Mouse (Mus musculus) small intestine, adult 2 months (tissue): ENCODE data around the gene Kif24. TPM values are rescaled to one million over a fixed set of nuclear protein-coding genes. Genes with fewer than 3 reads are reported as not detected.

Source experiments
- H3K27ac ChIP-seq: fragments of 200-500 bp; 2 replicates; pipeline ENCODE4 v1.5.1; 2012; ENCODE audit warnings: low read depth, low read length, control low read depth, inconsistent platforms; ENCODE audit not compliant: insufficient read depth
- H3K27me3 ChIP-seq: fragments of 200-500 bp; 2 replicates; pipeline ENCODE4 v1.6.1; 2012; ENCODE audit warnings: mild to moderate bottlenecking, moderate library complexity, low read length, inconsistent platforms; ENCODE audit not compliant: control insufficient read depth, insufficient read depth
- H3K36me3 ChIP-seq: fragments of 200-500 bp; 2 replicates; pipeline ENCODE4 v1.6.1; 2012; ENCODE audit warnings: mild to moderate bottlenecking, low read length, control low read depth, inconsistent platforms; ENCODE audit not compliant: control insufficient read depth, insufficient read depth
- H3K4me1 ChIP-seq: fragments of 200-500 bp; 2 replicates; pipeline ENCODE4 v1.6.1; 2012; ENCODE audit warnings: low read length, inconsistent platforms, mixed read lengths; ENCODE audit not compliant: control insufficient read depth, insufficient read depth, insufficient read length
- H3K4me3 ChIP-seq: fragments of 200-500 bp; 2 replicates; pipeline ENCODE4 v1.5.1; 2012; ENCODE audit warnings: low read depth, mild to moderate bottlenecking, control low read depth, inconsistent platforms, low read length, moderate library complexity
- CTCF ChIP-seq: fragments of 200-500 bp; IDR thresholded peaks from 2 replicates; pipeline ENCODE4 v1.5.1; 2012; ENCODE audit warnings: low read depth, mild to moderate bottlenecking, control low read depth, inconsistent platforms, low read length, moderate library complexity, mixed read lengths; ENCODE audit not compliant: insufficient replicate concordance, insufficient read length; ENCODE audit errors: extremely low read depth
- POLR2A ChIP-seq: fragments of 200-500 bp; IDR thresholded peaks from 2 replicates; pipeline ENCODE4 v1.6.1; 2012; ENCODE audit warnings: low read depth, mild to moderate bottlenecking, control low read depth, inconsistent platforms, low read length, moderate library complexity
- WGBS: fragments of 180-500 bp; shearing (Covaris S2); methylation state at CpG from one replicate; pipeline ENCODE4 v1.1.7; 2018; 5-methylcytosine and 5-hydroxymethylcytosine counted together
- polyA plus RNA-seq: library from polyadenylated mRNA; depleted of rRNA; stranded (reverse); fragments of >200 nt; gene quantifications from 2 replicates; pipeline ENCODE4 v1.2.3, GENCODE M21; 2012

Gene Kif24
- polyA plus RNA-seq, 1 experiment = 1.1 TPM

DNA sequence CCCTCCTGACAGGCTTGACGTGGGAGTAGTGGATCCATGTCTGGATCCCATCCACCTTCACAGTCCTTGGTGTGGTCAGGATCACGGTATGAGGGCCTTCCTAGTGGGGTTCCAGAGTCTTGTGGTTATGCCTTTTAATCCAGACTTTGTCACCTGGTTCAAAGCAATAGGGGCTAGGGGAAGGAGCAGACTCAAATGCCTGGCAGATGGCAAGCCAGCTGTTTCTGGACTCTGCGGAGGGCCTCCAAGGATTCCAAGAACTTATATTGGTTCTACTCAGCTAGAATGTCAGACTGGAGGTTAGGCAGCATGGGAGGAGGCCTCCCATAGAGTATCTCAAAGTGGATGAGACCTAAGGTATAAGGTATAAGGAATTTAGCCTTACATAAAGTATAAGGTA, 17.1 kb downstream of the Kif24 start:
- 98% methylated on average over 3 of the region's 3 CpGs for WGBS
- Histone ChIP-seq H3K4me3 (no peak overlapping the region), H3K27ac (no peak overlapping the region), H3K4me1 (no peaks in the 10 kb centered on the region), H3K36me3 (no peaks in the 10 kb centered on the region), H3K27me3 (no peaks in the 10 kb centered on the region)
- TF ChIP-seq CTCF = no peak
- no peak for TF ChIP-seq POLR2A

DNA sequence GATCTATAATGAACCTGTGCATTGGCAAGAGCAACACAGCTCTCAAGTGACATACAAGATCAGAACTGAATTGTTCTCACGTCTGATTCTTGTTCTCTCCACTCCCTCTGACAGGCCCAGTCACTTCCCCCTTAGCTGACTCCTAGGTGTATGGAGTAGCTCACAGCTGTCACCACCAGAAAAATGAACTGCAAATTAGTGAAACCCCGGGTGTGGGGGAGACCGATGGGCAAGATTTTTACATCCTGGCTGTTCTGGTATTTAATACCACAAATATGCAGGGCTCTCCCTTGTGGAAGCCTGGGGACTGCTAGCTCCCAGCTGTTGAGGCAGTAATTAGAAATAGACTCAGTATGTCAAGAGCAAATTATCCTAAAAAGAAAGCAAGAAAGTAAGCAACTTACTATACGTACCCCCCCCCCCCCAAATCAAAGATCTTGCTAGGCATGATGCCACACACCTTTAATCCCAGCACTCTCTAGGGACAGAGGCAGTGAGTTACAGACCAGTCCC, 21.8 kb downstream of the Kif24 start:
- 80% methylated on average over 4 of the region's 4 CpGs for WGBS
- TF ChIP-seq POLR2A (no peak), CTCF (no peak)
- Histone ChIP-seq H3K36me3 (no peaks in the 10 kb centered on the region), H3K4me3 (no peak overlapping the region), H3K4me1 (no peaks in the 10 kb centered on the region), H3K27me3 (no peaks in the 10 kb centered on the region), H3K27ac (no peak overlapping the region)

DNA sequence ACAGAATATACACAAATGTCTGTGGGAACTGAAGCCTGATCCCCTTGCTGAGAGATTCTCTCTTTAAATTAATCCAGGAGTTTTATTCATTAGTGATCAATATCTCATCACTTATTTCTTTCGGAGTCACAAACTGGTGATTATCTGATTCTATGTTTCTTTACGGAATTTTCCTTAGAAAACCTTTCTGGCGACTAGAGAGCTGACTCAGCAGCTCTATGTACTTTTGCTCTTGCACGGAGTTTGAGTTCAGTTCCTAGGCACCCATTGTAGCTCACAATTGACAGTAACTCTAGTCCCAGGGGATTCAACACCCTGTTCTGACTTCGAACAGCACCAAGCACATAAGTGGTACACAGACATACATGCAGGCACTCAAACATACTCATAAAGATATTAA, 25.8 kb downstream of the Kif24 start:
- H3K36me3 ChIP-seq = no peaks in the 10 kb centered on the region
- 87% methylated on average over 5 of the region's 5 CpGs for WGBS
- H3K4me3 ChIP-seq = no peak overlapping the region
- H3K27ac ChIP-seq = no peak overlapping the region
- no peak for TF ChIP-seq CTCF
- no peak for TF ChIP-seq POLR2A
- no peaks in the 10 kb centered on the region for H3K27me3 ChIP-seq
- H3K4me1 ChIP-seq = no peaks in the 10 kb centered on the region

DNA sequence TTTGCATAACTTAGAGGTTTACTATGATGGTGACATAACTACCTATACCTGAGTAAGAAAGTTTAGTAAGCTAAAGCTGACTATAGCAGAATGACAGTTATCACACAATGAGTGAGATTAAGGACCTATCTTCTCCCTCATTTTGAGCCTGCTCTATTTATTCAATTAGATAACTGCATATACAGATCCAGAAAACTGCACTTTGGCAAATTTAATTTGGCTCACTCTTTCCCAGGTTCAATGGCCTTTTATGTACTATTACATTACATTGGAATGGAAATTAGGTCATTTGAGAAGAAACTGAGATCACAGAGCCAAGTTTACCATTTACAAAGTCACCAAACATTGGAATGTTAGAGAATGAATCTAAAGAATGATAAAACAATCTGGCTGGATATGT, 47.7 kb downstream of the Kif24 start:
- H3K4me3 ChIP-seq = no peak overlapping the region
- H3K27me3 ChIP-seq = no peaks in the 10 kb centered on the region
- no peak overlapping the region for H3K27ac ChIP-seq
- no peaks in the 10 kb centered on the region for H3K36me3 ChIP-seq
- H3K4me1 ChIP-seq = no peaks in the 10 kb centered on the region
- TF ChIP-seq CTCF = no peak
- TF ChIP-seq POLR2A = no peak

DNA sequence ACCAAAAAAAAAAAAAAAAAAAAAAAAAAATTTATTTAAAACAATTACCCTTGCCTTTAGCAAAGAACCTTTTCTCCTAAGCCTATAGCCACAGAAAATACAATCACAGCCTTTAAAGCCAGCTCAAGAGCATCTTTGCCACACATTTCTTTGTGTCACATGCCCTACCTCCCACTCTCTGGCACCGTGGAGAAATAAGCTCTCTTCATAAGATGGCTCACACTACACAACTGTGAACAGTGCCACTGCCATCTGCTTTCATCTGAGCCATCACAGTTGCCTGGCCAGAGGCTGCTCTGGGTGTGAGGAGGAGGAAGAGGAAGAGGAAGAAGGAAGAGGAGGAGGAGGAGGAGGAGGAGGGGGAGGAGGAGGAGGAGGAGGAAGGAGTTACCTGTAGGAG, 55.3 kb downstream of the Kif24 start:
- H3K36me3 ChIP-seq = no peaks in the 10 kb centered on the region
- no peaks in the 10 kb centered on the region for H3K4me1 ChIP-seq
- no peak overlapping the region for H3K4me3 ChIP-seq
- no peak overlapping the region for H3K27ac ChIP-seq
- TF ChIP-seq CTCF (no peak), POLR2A (no peak)
- WGBS = 94% methylated on average over 1 of the region's 1 CpGs
- H3K27me3 ChIP-seq = no peaks in the 10 kb centered on the region

DNA sequence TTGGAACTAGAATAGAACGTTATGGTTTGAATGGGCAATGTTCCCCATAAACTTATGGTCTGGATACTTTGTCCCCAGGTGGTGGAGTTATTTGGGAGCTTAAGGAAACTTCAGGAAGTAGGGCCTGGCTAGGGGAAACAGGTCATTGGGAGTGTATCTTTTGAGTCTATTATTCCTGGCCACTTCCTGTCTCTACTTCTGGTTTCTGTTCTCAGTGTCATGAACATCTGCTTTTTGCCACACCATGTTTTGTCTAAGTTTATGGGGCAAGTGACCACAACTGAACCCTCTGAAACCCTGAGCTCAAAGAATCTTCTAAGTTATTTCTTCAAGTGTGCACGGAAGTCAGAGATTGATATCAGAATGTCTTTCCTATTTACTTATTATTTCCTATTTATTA, 57.3 kb downstream of the Kif24 start:
- no peak for TF ChIP-seq POLR2A
- no peak for TF ChIP-seq CTCF
- no peak overlapping the region for H3K4me3 ChIP-seq
- no peak overlapping the region for H3K27ac ChIP-seq
- no peaks in the 10 kb centered on the region for H3K4me1 ChIP-seq
- peaks cover 2% of the 10 kb centered on the region; the same call in 1 of the 2 replicates for H3K36me3 ChIP-seq
- WGBS = 94% methylated on average over 2 of the region's 2 CpGs
- no peaks in the 10 kb centered on the region for H3K27me3 ChIP-seq

DNA sequence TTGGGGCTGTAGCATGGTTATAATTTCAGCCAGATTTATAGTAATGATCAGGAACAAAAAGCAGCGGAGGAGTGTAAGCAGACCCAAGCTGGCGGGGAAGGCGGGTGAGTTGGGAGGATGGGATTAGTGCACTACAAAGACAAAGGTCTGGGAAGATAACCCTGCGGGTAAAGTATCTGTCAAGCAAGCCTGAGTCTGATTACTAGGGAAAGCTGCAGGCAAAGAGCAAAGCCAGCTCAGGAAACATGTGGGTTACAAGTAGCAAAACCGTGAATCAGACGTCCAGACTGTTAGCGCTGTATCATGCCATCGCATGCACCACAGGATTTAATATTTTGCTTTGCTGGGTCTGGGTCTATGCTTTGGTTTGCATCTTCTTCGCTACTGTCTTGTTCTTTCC, 58.1 kb downstream of the Kif24 start:
- H3K4me3 ChIP-seq = no peak overlapping the region
- no peaks in the 10 kb centered on the region for H3K27me3 ChIP-seq
- TF ChIP-seq POLR2A (no peak), CTCF (no peak)
- no peak overlapping the region for H3K27ac ChIP-seq
- peaks cover 2% of the 10 kb centered on the region; the same call in 1 of the 2 replicates for H3K36me3 ChIP-seq
- no peaks in the 10 kb centered on the region for H3K4me1 ChIP-seq
- WGBS = 92% methylated on average over 9 of the region's 9 CpGs

DNA sequence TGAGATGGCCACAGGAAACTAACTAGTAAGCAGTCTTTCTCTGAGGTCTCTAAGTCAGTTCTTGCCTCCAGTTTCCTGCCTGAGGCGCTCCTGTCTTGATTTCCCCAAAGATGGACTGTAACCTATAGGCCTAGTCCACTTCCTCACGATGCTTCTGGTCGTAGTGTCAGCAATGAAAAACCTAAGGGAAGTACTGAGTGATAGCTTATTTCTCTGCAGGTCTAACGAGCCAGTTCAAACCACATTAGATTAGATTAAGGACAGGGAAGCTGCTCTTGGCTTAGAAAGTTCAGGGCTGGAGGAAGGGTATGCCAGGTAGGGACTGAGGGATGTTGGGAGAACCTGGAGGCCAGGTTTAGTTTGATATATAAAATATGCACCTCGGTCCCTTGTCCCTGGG, 63.1 kb downstream of the Kif24 start:
- TF ChIP-seq CTCF (no peak), POLR2A (no peak)
- H3K27me3 ChIP-seq = no peaks in the 10 kb centered on the region
- WGBS = 86% methylated on average over 5 of the region's 5 CpGs

More for the DNA sequence above, 63.1 kb downstream of the Kif24 start:
- H3K36me3 ChIP-seq = peaks cover 9% of the 10 kb centered on the region; the same call in 1 of the 2 replicates
- H3K4me3 ChIP-seq = no peak overlapping the region
- H3K27ac ChIP-seq = no peak overlapping the region
- H3K4me1 ChIP-seq = no peaks in the 10 kb centered on the region
